Mouse (Mus musculus) lung, adult 2 months (tissue): ENCODE results near the gene Drosha.

Source experiments
- CTCF ChIP-seq: fragments of 200-500 bp; IDR thresholded peaks from 2 replicates; pipeline ENCODE4 v1.5.1; 2011; ENCODE audit warnings: mild to moderate bottlenecking, low read length, control low read depth; ENCODE audit not compliant: insufficient read depth
- POLR2A ChIP-seq: fragments of 200-500 bp; IDR thresholded peaks from 2 replicates; pipeline ENCODE4 v1.6.1; 2011; ENCODE audit warnings: low read depth, mild to moderate bottlenecking, control low read depth, low read length, borderline replicate concordance; ENCODE audit errors: extremely low read depth

DNA sequence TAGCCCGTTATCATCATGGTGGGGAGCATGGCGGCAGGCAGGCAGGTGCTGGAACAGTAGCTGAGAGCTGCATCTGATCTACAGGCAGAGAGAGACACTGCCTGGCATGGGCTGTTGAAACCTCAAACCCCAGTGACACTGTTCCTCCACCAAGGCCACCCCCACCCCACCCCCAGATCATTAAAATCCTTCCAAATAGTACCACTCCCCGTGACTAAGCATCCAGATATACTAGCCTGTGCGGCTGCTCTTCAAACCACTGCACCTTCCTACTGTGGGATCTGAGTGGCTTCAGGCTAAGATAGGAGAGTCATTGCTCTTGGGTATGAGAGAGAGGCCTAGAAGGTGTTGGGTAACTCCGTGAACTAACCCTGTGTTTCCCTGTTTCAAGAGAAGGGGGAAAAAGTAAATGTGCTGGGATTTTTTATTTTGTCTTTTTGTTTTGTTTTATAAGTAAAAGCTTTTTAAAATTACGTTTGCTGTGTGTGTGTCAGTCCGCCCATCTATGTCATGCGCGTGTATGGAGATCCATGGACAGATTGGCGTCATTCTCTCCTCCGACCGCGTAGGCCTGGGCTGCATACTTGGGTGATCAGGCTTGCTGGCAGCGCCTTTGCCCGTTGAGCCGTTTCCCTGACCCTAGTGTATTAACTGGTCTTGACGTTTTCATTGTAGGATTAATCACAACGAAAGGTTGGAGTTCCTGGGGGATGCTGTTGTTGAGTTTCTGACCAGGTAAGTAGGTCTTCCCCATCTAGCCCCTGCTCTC, 76.0 kb downstream of the Drosha start:
- TF ChIP-seq CTCF (no peak), POLR2A (no peak)
